Mouse (Mus musculus) heart, embryonic 13.5 days (tissue): ENCODE measurements around the gene Utp3. TPM values are rescaled to one million over a fixed set of nuclear protein-coding genes. Genes with fewer than 3 reads are reported as not detected.

Experiments used
- ATAC-seq: fragments of 200-750 bp; cut with Nextera tagmentation; 2 replicates; pipeline ENCODE4 v1.8.0; 2017; ENCODE audit warnings: moderate TSS enrichment; ENCODE audit not compliant: insufficient number of reproducible peaks, low FRiP score, low TSS enrichment; ENCODE audit errors: extremely low read depth
- H3K27ac ChIP-seq: fragments of 300-500 bp; sonication (generic); replicated peaks from 2 replicates; pipeline ENCODE4 v1.5.1; 2015; ENCODE audit warnings: moderate library complexity, mild to moderate bottlenecking, inconsistent platforms
- H3K27me3 ChIP-seq: fragments of 300-500 bp; sonication (generic); replicated peaks from 2 replicates; pipeline ENCODE4 v1.6.1; 2015; ENCODE audit warnings: mild to moderate bottlenecking, inconsistent platforms
- H3K36me3 ChIP-seq: fragments of 300-500 bp; sonication (generic); 2 replicates; pipeline ENCODE4 v1.6.1; 2015; ENCODE audit warnings: mild to moderate bottlenecking, inconsistent platforms
- H3K4me1 ChIP-seq: fragments of 300-500 bp; sonication (generic); 2 replicates; pipeline ENCODE4 v1.6.1; 2015; ENCODE audit warnings: inconsistent platforms
- H3K4me2 ChIP-seq: fragments of 300-500 bp; sonication (generic); 2 replicates; pipeline ENCODE4 v1.6.1; 2015; ENCODE audit warnings: inconsistent platforms, mild to moderate bottlenecking, moderate library complexity
- H3K4me3 ChIP-seq: fragments of 300-500 bp; sonication (generic); 2 replicates; pipeline ENCODE4 v1.5.1; 2015; ENCODE audit warnings: moderate library complexity, mild to moderate bottlenecking, inconsistent platforms
- H3K9ac ChIP-seq: fragments of 300-500 bp; sonication (generic); 2 replicates; pipeline ENCODE4 v1.6.1; 2015; ENCODE audit warnings: inconsistent platforms, mild to moderate bottlenecking, moderate library complexity
- H3K9me3 ChIP-seq: fragments of 300-500 bp; sonication (generic); 2 replicates; pipeline ENCODE4 v1.6.1; 2016; ENCODE audit warnings: inconsistent platforms
- WGBS: fragments of 180-500 bp; shearing (Covaris S2); methylation state at CpG from one replicate; pipeline ENCODE4 v1.1.7; 2015; ENCODE audit warnings: mixed read lengths; 5-methylcytosine and 5-hydroxymethylcytosine counted together
- polyA plus RNA-seq: library from polyadenylated mRNA; unstranded; fragments of >200 nt; fragmentation: Nextera tagmentation; extraction: Ambion mirVana; gene quantifications from 2 replicates; pipeline ENCODE4 v1.2.1, GENCODE M21; 2015

Utp3 gene
- polyA plus RNA-seq, 1 experiment from 2014 or later: 44.0 TPM

DNA sequence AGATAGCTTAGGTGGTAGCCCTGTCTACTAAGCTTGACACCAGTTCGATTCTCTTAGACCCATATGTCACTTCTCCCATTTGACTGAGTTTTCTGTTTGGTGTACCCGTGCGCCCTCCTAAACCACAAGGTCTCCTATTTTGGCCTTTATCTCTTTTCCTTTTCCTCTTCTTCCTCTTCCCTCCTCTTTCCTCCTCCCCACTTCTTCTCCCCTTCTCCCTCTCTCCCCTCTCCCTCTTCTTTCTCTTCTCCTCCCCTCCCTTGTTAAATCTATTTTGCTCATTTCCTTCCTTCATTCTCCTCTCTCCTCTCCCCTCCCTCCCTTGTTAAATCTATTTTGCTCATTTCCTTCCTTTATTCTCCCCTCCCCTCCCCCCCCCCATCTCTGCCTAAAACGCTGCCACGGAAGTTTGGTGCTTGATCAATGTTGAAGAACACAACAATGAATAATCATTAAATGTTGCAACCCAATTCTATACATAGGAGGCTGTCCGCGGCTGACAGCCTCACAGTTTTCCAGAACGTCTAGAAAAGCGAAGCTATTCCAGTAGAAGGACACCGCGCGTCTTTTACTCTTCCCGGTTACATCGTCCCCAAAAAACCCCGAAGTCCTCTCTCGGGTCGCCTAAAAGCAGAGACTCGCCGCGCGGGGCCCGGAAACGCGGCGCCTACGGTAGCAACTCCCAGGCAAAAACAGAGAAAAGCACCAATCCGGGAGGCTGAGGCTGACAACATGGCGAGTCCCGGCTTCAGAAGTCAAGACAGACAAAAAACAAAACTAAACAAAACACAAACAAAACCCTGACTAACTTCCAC is 784 bp upstream of the Utp3 start:
- ATAC-seq: peak; percentile 29; the same call in 1 of the 2 replicates
- WGBS: 7% methylated on average over 29 of the region's 29 CpGs
- peak overlapping the region; percentile 94 for H3K9ac ChIP-seq
- H3K4me2 ChIP-seq: peak overlapping the region; percentile 90
- H3K9me3 ChIP-seq: no peaks in the 10 kb centered on the region
- peaks cover 23% of the 10 kb centered on the region for H3K4me1 ChIP-seq
- no peaks in the 10 kb centered on the region for H3K27me3 ChIP-seq
- H3K36me3 ChIP-seq: peaks cover 23% of the 10 kb centered on the region
- H3K27ac ChIP-seq: peak overlapping the region; percentile 96
- peak overlapping the region; percentile 74 for H3K4me3 ChIP-seq

DNA sequence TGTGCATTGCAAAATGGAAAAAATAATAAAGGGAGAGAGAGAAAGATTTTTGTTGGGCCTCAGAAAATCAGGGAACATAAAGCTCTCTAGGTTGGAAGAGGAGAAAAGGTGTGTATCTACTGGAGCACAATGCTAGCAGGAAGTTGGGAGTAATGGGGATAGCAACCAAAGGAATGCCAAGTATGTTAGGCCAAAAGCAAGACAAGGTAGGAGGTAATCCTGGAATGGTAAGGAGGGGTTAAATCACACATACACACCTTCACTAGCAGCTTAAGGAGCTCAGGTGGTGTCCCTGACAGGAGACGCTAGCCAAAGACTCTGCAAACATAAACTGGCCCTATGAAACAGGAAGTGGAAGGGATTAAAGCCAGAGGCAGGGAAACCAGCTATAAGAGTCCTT is 4.7 kb downstream of the Utp3 start:
- Histone ChIP-seq H3K9me3 (no peaks in the 10 kb centered on the region), H3K27me3 (no peaks in the 10 kb centered on the region), H3K27ac (no peak overlapping the region), H3K36me3 (peaks cover 23% of the 10 kb centered on the region), H3K4me1 (peaks cover 22% of the 10 kb centered on the region), H3K9ac (no peak overlapping the region), H3K4me2 (no peak overlapping the region), H3K4me3 (no peak overlapping the region)
- 23% methylated on average over 1 of the region's 1 CpGs for WGBS
- ATAC-seq: no peak

DNA sequence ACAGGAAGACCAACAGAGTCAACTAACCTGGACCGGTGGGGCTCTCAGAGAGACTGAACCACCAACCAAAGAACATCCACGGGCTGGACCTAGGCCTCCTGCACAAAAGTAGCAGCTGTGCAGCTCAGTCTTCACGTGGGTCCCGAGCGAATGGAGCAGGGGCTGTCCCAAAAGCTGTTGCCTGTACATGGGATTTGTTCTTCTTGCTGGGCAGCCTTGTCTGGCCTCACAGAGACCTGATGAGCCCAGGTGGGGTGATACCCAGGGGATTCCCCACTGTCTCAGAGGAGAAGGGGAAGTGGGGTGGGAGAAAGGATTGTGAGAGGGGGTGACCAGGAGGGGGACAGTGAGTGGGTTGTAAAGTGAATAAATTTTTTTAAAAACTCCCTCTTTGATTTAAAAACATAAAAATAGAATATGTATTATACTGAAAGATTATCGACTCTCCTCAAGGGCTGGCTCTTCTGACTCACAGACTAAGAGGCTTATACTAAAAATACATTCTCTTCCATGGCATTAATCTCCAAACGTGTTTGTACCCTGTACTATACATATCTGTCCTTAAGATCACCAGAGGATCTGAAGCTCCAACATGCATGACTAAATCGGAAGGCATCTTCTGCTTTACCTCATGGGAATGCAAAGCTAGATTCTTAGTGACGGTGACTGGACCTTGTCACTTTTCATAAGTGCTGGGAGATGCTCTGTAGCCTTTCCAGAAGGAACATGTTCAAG is 7.0 kb downstream of the Utp3 start:
- Histone ChIP-seq H3K27ac (no peak overlapping the region), H3K4me1 (peaks cover 14% of the 10 kb centered on the region), H3K4me3 (no peak overlapping the region), H3K9ac (no peak overlapping the region), H3K4me2 (no peak overlapping the region), H3K9me3 (no peaks in the 10 kb centered on the region), H3K27me3 (no peaks in the 10 kb centered on the region), H3K36me3 (peaks cover 14% of the 10 kb centered on the region)
- ATAC-seq: no peak
- 71% methylated on average over 9 of the region's 9 CpGs for WGBS

DNA sequence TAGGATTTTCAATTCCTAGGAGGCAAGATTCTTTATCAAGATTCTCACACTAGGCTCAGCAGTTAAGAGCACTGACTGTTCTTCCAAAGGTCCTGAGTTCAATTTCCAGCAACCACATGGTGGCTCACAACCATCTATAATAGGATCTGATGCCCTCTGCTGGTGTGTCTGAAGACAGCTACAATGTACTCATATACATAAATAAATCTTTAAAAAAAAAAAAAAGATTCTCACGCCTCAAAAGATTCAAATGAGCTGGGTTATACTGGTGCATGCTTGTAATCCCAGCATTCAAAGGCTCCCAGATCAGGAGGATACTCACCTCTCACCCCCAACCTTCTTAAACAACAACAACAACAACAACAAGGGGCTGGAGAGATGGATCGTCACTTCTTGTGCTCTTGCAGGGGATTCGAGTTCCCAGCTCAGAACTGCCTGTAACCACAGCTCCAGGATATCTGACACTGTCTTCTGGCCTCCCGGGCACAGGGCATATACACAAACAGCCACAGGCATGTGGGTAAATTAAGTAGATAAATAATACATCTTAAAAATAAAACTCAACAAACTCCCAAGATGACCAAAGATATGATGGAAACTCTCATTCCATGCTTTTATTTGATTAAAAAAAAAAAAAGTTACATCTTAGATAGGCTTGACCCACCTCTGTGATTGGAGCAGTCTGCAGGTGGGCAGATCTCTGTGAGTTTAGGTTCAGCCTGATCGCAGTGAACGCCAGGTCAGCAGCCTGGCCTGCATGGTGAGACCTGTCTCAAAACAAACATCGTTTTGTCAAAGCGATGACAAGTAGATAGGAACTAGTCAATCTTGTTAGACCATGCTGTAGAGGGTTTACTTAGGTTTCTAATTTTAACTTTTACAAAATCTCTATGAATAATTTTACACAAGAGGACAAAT is 8.9 kb downstream of the Utp3 start:
- Histone ChIP-seq H3K4me3 (no peak overlapping the region), H3K9ac (no peak overlapping the region), H3K4me2 (no peak overlapping the region), H3K27me3 (no peaks in the 10 kb centered on the region), H3K9me3 (no peaks in the 10 kb centered on the region), H3K4me1 (peaks cover 22% of the 10 kb centered on the region), H3K27ac (no peak overlapping the region), H3K36me3 (0 out of 2 replicates have a peak, but pooled peaks cover 2% of the 10 kb centered on the region)
- no peak for ATAC-seq
- WGBS: 62% methylated on average over 8 of the region's 8 CpGs

DNA sequence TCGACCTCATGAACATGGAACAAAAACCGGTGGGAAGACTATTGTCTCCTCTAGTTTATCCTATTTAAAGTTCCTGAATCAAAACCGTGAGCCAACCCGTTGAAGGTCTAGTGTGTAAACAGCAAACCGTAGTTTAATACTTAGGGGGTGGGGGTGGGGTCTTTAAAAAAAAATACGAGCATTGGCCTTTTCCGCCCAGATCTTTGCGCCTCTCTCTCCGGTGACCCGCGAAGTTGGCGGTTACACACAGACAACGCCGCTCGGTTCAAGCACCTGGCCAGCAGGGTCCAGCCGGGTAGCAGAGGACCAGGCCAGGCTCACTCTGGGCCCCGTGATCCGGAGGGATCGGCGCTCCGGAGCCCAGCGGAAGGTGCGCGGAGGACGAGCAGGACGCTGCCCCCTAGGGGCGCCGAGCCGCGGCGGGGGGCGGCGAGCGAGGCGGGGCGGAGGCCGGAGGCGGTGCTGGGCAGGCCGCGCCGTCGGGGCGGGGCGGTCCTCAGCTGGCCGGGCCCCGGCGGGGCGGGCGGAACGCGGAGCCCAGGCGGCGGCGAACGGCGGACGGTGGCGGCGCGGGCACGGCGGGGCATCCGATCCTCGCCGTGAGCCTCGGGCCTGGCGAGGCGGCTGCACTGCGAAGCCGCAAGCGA is 10.4 kb downstream of the Utp3 start, which contains the start of gene Rufy3:
TSS of gene Rufy3 (plus strand) at position 540 of the 647 bp plus-strand sequence.
- Histone ChIP-seq H3K4me1 (peaks cover 22% of the 10 kb centered on the region), H3K27ac (peak within 1 kb of the TSS; percentile 95), H3K4me2 (peak within 1 kb of the TSS; percentile 89), H3K9ac (peak within 1 kb of the TSS; percentile 95), H3K36me3 (0 out of 2 replicates have a peak, but pooled peaks cover 5% of the 10 kb centered on the region), H3K9me3 (no peaks in the 10 kb centered on the region), H3K27me3 (no peaks in the 10 kb centered on the region), H3K4me3 (peak within 1 kb of the TSS; percentile 92)
- peak; percentile 89 for ATAC-seq
- under 1% methylated on average over 59 of the region's 71 CpGs for WGBS

DNA sequence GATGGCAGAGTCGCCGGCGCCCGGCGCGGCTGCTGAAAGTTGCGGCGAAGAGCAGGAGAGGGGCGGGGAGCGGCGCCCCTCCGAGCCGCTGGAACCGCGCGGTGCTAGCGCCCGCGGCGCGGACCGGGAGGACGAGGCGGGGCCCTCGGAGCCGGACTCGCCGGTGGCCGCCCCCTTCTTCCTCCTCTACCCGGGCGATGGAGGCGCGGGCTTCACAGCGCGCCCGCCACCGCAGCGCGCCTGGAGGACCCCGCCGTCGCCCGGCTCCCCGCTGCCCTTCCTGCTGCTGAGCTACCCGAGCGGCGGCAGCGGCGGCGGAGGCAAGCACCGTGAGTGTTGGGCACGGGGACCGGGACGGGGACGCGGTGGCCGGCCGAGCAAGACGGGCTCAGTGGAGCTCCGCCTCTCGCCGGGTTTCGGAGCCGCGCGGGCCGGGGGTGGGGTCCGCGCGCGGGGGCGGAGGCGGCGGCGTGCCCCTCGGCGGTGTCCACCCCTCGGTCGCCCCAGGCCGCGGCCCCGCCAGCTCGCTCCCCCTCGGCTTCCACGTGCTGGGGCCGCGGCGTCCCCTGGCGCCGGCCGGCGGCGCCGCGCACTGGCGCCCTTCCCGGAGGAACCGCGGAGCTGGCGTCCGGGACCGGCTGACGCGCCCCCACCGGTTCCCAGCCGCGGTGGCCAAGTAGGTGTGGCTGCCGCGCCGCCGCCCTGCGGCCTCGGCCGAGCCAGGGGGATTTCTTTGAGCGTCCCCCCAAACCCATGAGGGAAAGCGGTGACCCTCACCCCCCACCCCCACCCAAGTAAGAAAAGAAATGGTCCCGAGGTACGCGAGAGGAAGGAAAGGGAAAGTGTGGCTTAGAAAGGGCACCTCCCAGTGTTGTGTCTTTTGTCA is 11.1 kb downstream of the Utp3 start:
- H3K4me3 ChIP-seq: peak overlapping the region; percentile 92
- H3K27ac ChIP-seq: peak overlapping the region; percentile 95
- peak overlapping the region; percentile 89 for H3K4me2 ChIP-seq
- H3K27me3 ChIP-seq: no peaks in the 10 kb centered on the region
- H3K9ac ChIP-seq: peak overlapping the region; percentile 95
- peak; percentile 65 for ATAC-seq
- peaks cover 22% of the 10 kb centered on the region for H3K4me1 ChIP-seq
- 3% methylated on average over 87 of the region's 119 CpGs for WGBS
- no peaks in the 10 kb centered on the region for H3K9me3 ChIP-seq
- peaks cover 9% of the 10 kb centered on the region for H3K36me3 ChIP-seq

DNA sequence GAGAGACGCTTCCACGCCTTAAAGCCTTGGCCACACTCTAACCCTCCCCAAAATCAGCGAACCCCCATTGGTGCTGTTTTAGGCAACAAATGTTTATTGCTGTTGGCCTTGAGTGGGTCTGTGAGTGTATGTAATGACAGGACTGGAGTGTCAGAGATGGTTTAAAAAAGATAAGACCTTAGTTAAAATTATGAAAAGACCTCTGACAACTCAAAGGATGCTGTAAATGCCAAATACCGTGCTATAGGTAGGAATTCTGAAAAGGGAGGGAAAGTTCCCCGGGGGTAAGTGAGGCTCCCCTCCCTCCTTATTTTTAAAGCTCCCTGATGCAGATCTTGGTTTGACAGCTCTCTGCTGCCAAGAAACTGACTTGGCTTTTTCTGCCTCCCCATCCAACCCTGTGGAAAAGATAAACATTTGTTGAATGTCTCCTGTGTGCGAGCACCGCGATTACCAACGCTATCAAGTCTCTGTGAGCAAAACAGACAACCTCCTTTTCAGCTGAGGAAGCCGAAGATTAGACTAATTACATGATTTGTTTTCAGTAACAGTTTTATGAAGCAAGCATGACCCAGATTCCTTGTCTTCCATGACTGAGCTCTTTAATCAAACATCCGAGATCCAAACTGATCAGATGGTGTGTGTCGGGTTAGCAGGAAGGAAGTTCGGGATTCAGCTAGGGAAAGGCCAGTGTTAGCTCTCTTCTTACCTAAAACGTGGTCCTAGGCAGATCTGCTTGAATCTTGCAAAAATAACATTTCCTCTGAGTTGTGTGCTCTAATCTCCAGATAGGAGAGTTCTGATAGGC is 12.0 kb downstream of the Utp3 start:
- Histone ChIP-seq H3K27ac (peak overlapping the region; percentile 95), H3K4me1 (peaks cover 22% of the 10 kb centered on the region), H3K4me2 (peak overlapping the region; percentile 89), H3K9ac (peak overlapping the region; percentile 95), H3K27me3 (no peaks in the 10 kb centered on the region), H3K4me3 (peak overlapping the region; percentile 92), H3K36me3 (peaks cover 17% of the 10 kb centered on the region), H3K9me3 (no peaks in the 10 kb centered on the region)
- WGBS: 4% methylated on average over 14 of the region's 14 CpGs
- ATAC-seq: no peak

DNA sequence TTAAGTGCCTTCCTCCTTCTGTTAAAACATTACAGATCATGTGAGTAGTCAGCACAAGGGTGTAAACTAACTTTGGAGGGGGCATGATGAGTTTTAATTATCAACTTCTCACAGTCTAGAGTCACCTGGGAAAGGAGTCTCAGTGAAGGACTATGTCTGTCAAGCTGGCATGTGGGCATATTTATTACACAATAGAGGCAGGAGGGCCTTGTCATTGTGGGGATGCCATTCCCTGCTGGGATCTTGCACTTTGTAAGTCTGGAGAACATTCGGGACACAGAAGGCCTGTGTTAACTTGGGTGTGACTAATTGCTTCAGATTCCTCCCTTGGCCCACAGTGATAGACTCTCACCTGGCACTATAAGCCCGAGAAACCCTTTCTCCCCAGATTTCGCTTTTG is 15.3 kb downstream of the Utp3 start:
- no peak overlapping the region for H3K4me3 ChIP-seq
- no peaks in the 10 kb centered on the region for H3K9me3 ChIP-seq
- ATAC-seq: no peak
- no peaks in the 10 kb centered on the region for H3K27me3 ChIP-seq
- 84% methylated on average over 3 of the region's 3 CpGs for WGBS
- H3K36me3 ChIP-seq: peaks cover 24% of the 10 kb centered on the region
- no peak overlapping the region for H3K4me2 ChIP-seq
- peaks cover 17% of the 10 kb centered on the region for H3K4me1 ChIP-seq
- no peak overlapping the region for H3K9ac ChIP-seq
- no peak overlapping the region for H3K27ac ChIP-seq

DNA sequence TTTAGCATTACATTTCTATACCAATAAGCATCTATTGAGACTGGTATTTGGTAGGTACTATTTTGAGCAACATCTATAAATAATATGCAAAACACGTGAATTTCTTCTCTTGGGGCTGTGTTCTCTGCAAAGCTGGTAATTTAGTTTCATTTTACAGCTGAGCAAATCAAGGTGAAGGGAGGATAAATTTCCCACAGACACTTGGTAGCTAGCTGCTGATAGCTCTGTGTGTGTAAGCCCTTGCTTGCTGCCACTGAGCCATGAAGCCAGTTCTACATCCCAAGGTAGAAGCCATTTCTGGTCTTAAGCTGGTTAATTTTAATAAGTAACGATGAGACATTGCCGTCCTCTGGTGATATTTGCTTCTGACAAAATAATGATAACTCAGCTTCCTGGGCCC is 20.6 kb downstream of the Utp3 start:
- peaks cover 9% of the 10 kb centered on the region for H3K4me1 ChIP-seq
- no peak for ATAC-seq
- H3K27me3 ChIP-seq: no peaks in the 10 kb centered on the region
- no peaks in the 10 kb centered on the region for H3K9me3 ChIP-seq
- no peak overlapping the region for H3K4me3 ChIP-seq
- no peak overlapping the region for H3K4me2 ChIP-seq
- no peak overlapping the region for H3K27ac ChIP-seq
- H3K9ac ChIP-seq: no peak overlapping the region
- H3K36me3 ChIP-seq: peaks cover 25% of the 10 kb centered on the region
- WGBS: 80% methylated on average over 3 of the region's 3 CpGs
